Mouse (Mus musculus): ENCODE measurements around the gene Gnptg.

Gene Gnptg

GRCm38 (mm10) chr17:25188150-25189031 is 51.5 kb downstream of the Gnptg start, which contains the start of gene Unkl:
Gene Unkl, plus strand, starts transcription at chr17:25188397.
- peak; percentile 31 to 77 for DNase-seq

GRCm38 (mm10) chr17:25187784-25188149 is 52.2 kb downstream of the Gnptg start:
- no peak for DNase-seq

- no peak for DNase-seq
These were observed 55.0 kb downstream of the Gnptg start for GRCm38 (mm10) chr17:25184961-25185360.

GRCm38 (mm10) chr17:25184129-25184691 is 55.7 kb downstream of the Gnptg start, which contains the start of gene BC003965:
Gene BC003965, plus strand, starts transcription at chr17:25184554.
- DNase-seq = peak; percentile 97 to 99
